Mouse (Mus musculus) heart, embryonic 12.5 days (tissue): ENCODE measurements around the gene Cryga. TPM values are rescaled to one million over a fixed set of nuclear protein-coding genes. Genes with fewer than 3 reads are reported as not detected.

Source experiments
- ATAC-seq: fragments of 200-750 bp; cut with Nextera tagmentation; 2 replicates; pipeline ENCODE4 v1.8.0; 2017; ENCODE audit warnings: moderate TSS enrichment, moderate library complexity; ENCODE audit not compliant: insufficient number of reproducible peaks, low FRiP score
- H3K27ac ChIP-seq: fragments of 300-500 bp; sonication (generic); 2 replicates; pipeline ENCODE4 v1.5.1; 2016; ENCODE audit warnings: mild to moderate bottlenecking, moderate library complexity; ENCODE audit not compliant: poor library complexity, severe bottlenecking
- H3K27me3 ChIP-seq: fragments of 300-500 bp; sonication (generic); replicated peaks from 2 replicates; pipeline ENCODE4 v1.6.1; 2016; ENCODE audit warnings: mild to moderate bottlenecking, moderate library complexity
- H3K36me3 ChIP-seq: fragments of 300-500 bp; sonication (generic); 2 replicates; pipeline ENCODE4 v1.6.1; 2016; ENCODE audit warnings: mild to moderate bottlenecking, moderate library complexity
- H3K4me1 ChIP-seq: fragments of 300-500 bp; sonication (generic); replicated peaks from 2 replicates; pipeline ENCODE4 v1.6.1; 2016; ENCODE audit warnings: mild to moderate bottlenecking
- H3K4me2 ChIP-seq: fragments of 300-500 bp; sonication (generic); 2 replicates; pipeline ENCODE4 v1.6.1; 2016; ENCODE audit warnings: mild to moderate bottlenecking, moderate library complexity
- H3K4me3 ChIP-seq: fragments of 300-500 bp; sonication (generic); 2 replicates; pipeline ENCODE4 v1.5.1; 2016; ENCODE audit warnings: mild to moderate bottlenecking
- H3K9ac ChIP-seq: fragments of 300-500 bp; sonication (generic); 2 replicates; pipeline ENCODE4 v1.6.1; 2016; ENCODE audit warnings: mild to moderate bottlenecking, moderate library complexity
- H3K9me3 ChIP-seq: fragments of 300-500 bp; sonication (generic); replicated peaks from 2 replicates; pipeline ENCODE4 v1.6.1; 2016; ENCODE audit warnings: mild to moderate bottlenecking, moderate library complexity
- WGBS: fragments of 180-500 bp; shearing (Covaris S2); methylation state at CpG from one replicate; pipeline ENCODE4 v1.1.7; 2016; 5-methylcytosine and 5-hydroxymethylcytosine counted together
- polyA plus RNA-seq: library from polyadenylated mRNA; unstranded; fragments of >200 nt; fragmentation: Nextera tagmentation; extraction: Ambion mirVana; gene quantifications from 2 replicates; pipeline ENCODE4 v1.2.1, GENCODE M21; 2016

Cryga gene
- polyA plus RNA-seq, 1 experiment from 2014 or later = not detected

DNA sequence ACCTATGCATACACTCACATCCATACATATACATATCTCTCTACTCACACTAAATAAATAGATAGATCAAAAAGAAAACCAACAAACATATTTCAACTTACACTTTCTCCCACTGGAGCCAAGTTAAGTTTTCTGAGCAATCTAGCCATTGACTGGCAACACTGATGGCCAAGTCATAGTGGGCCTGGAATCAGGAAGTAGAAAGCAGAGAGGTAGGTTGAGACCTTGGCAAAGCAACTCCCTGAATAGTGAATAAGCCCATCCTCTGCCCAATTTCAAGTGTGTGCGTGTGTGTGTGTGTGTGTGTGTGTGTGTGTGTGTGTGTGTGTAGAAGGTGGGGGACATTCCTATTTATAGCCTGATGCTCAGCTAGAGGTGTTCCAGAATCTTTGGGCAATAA, 16.3 kb upstream of the Cryga start, which contains the start of gene Gm28845:
Gm28845 (minus strand) TSS at position 121 of the 400 bp plus-strand sequence.
- Histone ChIP-seq H3K9ac (no peak within 1 kb of the TSS), H3K36me3 (no peaks in the 10 kb centered on the region), H3K4me3 (no peak within 1 kb of the TSS), H3K9me3 (no peaks in the 10 kb centered on the region), H3K27ac (no peak within 1 kb of the TSS), H3K4me1 (0 out of 2 replicates have a peak, but pooled peaks cover 4% of the 10 kb centered on the region), H3K27me3 (no peaks in the 10 kb centered on the region), H3K4me2 (no peak within 1 kb of the TSS)
- WGBS = 87% methylated on average over 1 of the region's 1 CpGs
- ATAC-seq = no peak

- no peaks in the 10 kb centered on the region for H3K9me3 ChIP-seq
- no peak overlapping the region for H3K4me3 ChIP-seq
- H3K4me1 ChIP-seq = 0 out of 2 replicates have a peak, but pooled peaks cover 4% of the 10 kb centered on the region
- no peaks in the 10 kb centered on the region for H3K27me3 ChIP-seq
- WGBS = 60% methylated on average over 8 of the region's 8 CpGs
- H3K36me3 ChIP-seq = no peaks in the 10 kb centered on the region
- H3K9ac ChIP-seq = no peak overlapping the region
- no peak for ATAC-seq
- no peak overlapping the region for H3K27ac ChIP-seq
- H3K4me2 ChIP-seq = no peak overlapping the region
Measured at GRCm38 (mm10) chr1:65118150-65118913, 15.2 kb upstream of the Cryga start.

DNA sequence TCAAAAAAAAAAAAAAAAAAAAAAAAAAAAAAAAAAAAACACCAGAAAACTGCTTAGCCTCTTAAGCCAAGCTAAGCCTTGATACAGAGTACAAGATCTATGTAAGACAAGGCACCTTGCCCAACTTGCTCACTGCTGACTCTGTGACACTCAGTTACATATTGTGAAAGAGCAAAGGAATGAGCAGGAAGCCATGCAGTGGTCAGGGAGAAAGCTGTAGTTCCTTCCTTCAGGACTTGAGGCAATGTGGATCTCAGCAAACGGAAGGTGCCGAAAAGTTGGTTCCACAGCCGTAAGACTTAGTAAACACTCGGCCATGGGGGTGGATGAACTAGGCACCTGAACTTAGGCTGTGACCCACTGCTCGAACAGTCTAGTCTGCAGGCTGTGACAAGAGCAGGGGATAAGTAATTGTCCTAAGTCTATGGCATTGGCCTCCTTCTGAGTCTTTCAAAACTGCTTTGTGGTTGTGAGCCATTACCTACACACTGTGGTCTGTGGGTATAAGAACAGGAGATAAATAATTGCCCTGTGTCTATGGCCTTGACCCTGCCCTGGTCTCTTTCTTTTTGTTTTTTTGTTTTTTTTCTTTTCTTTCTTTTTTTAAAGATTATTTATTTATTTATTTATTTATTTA, 10.5 kb upstream of the Cryga start:
- Histone ChIP-seq H3K4me2 (no peak overlapping the region), H3K4me3 (no peak overlapping the region), H3K36me3 (no peaks in the 10 kb centered on the region), H3K27me3 (no peaks in the 10 kb centered on the region), H3K9ac (no peak overlapping the region), H3K9me3 (no peaks in the 10 kb centered on the region), H3K27ac (no peak overlapping the region), H3K4me1 (no peaks in the 10 kb centered on the region)
- no peak for ATAC-seq
- WGBS = 84% methylated on average over 5 of the region's 5 CpGs

GRCm38 (mm10) chr1:65112807-65113196, 9.6 kb upstream of the Cryga start:
- WGBS = 57% methylated on average over 14 of the region's 14 CpGs
- ATAC-seq = no peak
- H3K4me3 ChIP-seq = peak overlapping the region; percentile 9; the same call in 1 of the 2 replicates
- H3K27me3 ChIP-seq = no peaks in the 10 kb centered on the region
- H3K9me3 ChIP-seq = no peaks in the 10 kb centered on the region
- H3K4me2 ChIP-seq = peak overlapping the region; percentile 56
- H3K36me3 ChIP-seq = no peaks in the 10 kb centered on the region
- no peaks in the 10 kb centered on the region for H3K4me1 ChIP-seq
- H3K27ac ChIP-seq = no peak overlapping the region
- no peak overlapping the region for H3K9ac ChIP-seq

DNA sequence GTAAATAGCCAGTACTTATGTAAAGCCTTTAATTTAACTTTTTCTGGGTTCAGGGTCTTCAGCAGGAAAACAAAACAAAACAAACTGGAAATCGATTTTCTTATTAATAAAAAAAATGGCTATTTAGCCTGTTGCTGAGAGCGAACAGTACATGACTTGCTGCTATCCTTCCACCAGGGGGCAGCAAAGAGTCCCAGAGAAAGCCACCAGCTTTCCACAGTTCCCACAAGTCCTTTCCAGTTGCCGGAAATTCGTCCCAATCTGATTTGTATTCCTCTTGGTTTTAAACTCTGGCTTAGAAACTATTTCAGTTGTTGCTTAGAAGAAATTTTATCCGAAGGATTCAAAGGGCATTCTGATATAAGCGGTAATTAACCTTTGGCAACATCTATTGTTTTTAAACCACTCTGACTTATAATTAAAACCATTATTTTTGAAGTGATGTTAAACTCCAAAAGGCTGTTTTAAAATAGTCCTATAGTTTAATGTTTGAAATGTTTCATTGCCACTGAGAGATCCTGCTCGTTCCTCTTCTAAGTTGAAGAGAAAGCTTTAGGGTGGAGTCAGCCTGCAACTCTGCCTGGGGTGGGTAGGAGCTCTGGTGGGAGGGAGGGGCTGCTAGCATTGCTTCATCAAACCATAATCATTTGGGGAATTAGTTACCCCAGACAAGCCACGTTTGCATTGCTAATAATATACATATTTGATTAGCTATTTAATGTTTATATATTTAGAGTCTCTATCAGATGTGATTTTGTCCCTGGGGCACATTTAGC, 9.0 kb upstream of the Cryga start:
- Histone ChIP-seq H3K9me3 (no peaks in the 10 kb centered on the region), H3K9ac (no peak overlapping the region), H3K27me3 (no peaks in the 10 kb centered on the region), H3K4me1 (no peaks in the 10 kb centered on the region), H3K36me3 (no peaks in the 10 kb centered on the region), H3K27ac (no peak overlapping the region), H3K4me3 (peak overlapping the region; percentile 9; the same call in 1 of the 2 replicates), H3K4me2 (peak overlapping the region; percentile 56)
- no peak for ATAC-seq
- 11% methylated on average over 8 of the region's 8 CpGs for WGBS

DNA sequence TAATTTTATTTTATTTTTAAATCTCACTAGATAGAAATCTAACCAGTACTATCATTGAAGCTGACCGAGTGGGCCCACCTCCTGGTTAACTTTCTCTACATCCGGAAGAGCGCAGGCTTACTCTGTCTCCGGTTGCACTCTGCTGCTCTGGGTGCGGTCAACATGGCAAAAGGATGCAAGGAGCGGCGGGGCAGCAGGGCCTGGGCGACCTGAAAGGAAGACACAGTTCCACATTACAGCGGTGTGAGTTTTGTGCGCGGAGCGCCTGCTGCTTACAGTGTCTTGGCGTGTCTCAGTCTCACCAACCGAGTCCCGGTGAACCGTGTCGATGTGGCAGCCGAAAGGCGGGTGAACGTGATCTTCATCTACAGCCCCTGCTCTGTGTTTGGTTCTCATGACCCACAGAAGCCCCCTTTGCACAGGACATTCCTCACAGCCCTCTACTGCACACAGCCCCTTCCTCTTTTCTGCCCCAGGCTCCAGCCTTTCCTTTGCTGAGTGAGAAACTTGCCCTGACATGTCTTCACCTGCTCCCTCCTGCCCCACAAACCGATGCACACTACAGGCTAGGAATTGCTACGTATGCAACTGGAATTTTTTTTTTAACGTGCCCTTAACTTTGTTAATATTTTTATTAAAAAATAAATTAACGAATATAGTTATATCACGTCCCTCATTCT, 6.7 kb upstream of the Cryga start:
- H3K4me2 ChIP-seq = peak overlapping the region; percentile 32; the same call in 1 of the 2 replicates
- no peak overlapping the region for H3K9ac ChIP-seq
- no peak overlapping the region for H3K27ac ChIP-seq
- no peaks in the 10 kb centered on the region for H3K4me1 ChIP-seq
- no peaks in the 10 kb centered on the region for H3K36me3 ChIP-seq
- no peaks in the 10 kb centered on the region for H3K9me3 ChIP-seq
- H3K4me3 ChIP-seq = no peak overlapping the region
- no peak for ATAC-seq
- no peaks in the 10 kb centered on the region for H3K27me3 ChIP-seq
- 58% methylated on average over 25 of the region's 25 CpGs for WGBS

DNA sequence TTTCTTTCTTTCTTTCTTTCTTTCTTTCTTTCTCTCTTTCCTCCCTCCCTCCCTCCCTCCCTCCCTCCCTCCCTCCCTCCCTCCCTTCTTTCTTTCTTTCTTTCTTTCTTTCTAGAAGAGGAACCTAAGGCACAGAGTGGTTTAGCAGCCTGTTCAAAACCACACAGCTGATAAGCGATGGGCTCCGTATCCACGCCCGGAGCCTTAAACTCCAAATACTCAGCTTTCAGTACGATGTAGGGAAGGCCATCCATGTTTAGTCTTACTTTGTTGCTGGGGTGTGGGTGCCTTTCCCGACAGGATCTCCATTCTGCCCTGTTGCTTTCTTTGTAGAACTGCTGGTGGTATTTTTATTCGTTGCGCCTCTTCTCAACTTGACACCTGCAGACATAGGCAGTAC, 6.0 kb upstream of the Cryga start:
- Histone ChIP-seq H3K4me1 (no peaks in the 10 kb centered on the region), H3K9ac (no peak overlapping the region), H3K9me3 (no peaks in the 10 kb centered on the region), H3K36me3 (no peaks in the 10 kb centered on the region), H3K4me2 (no peak overlapping the region), H3K27me3 (no peaks in the 10 kb centered on the region), H3K4me3 (no peak overlapping the region), H3K27ac (no peak overlapping the region)
- 80% methylated on average over 8 of the region's 8 CpGs for WGBS
- no peak for ATAC-seq

- Histone ChIP-seq H3K9ac (no peak overlapping the region), H3K27ac (no peak overlapping the region), H3K4me2 (no peak overlapping the region), H3K4me3 (no peak overlapping the region), H3K36me3 (no peaks in the 10 kb centered on the region), H3K27me3 (no peaks in the 10 kb centered on the region), H3K9me3 (no peaks in the 10 kb centered on the region), H3K4me1 (no peaks in the 10 kb centered on the region)
- 87% methylated on average over 10 of the region's 10 CpGs for WGBS
- no peak for ATAC-seq
Measured at GRCm38 (mm10) chr1:65107654-65108279, 4.6 kb upstream of the Cryga start.

GRCm38 (mm10) chr1:65096953-65097352, 6.2 kb downstream of the Cryga start:
- Histone ChIP-seq H3K4me2 (no peak overlapping the region), H3K36me3 (no peaks in the 10 kb centered on the region), H3K9ac (no peak overlapping the region), H3K27me3 (no peaks in the 10 kb centered on the region), H3K27ac (no peak overlapping the region), H3K4me1 (no peaks in the 10 kb centered on the region), H3K4me3 (no peak overlapping the region), H3K9me3 (no peaks in the 10 kb centered on the region)
- no peak for ATAC-seq
- 73% methylated on average over 3 of the region's 3 CpGs for WGBS

GRCm38 (mm10) chr1:65091566-65091965, 11.6 kb downstream of the Cryga start:
- Histone ChIP-seq H3K36me3 (no peaks in the 10 kb centered on the region), H3K9ac (no peak overlapping the region), H3K27me3 (no peaks in the 10 kb centered on the region), H3K4me2 (no peak overlapping the region), H3K9me3 (no peaks in the 10 kb centered on the region), H3K27ac (no peak overlapping the region), H3K4me1 (no peaks in the 10 kb centered on the region), H3K4me3 (no peak overlapping the region)
- 87% methylated on average over 3 of the region's 3 CpGs for WGBS
- no peak for ATAC-seq
